Mouse (Mus musculus) megakaryocyte, adult 5-6 weeks (primary cell): ENCODE results near the gene Gm17267. TPM values are rescaled to one million over a fixed set of nuclear protein-coding genes. Genes with fewer than 3 reads are reported as not detected.
"Not testable (repeated sequence)": the region's sequence is repeated elsewhere in the genome, so short reads cannot be mapped to it uniquely, and the experiment has no call there.

Source experiments
- ATAC-seq: 2 replicates; pipeline ENCODE4 v1.8.0; 2016; ENCODE audit warnings: mild to moderate bottlenecking, inconsistent platforms; ENCODE audit not compliant: poor library complexity, severe bottlenecking
- total RNA-seq, 2 experiments: library from RNA; stranded (forward) in 1 of 2; stranded (reverse) in 1 of 2; fragments of 153-499, 151-499 nt in 1 of 2; fragments of 221-1000, 200-1000 nt in 1 of 2; gene quantifications; 2 replicates each; pipeline versions ENCODE4 v1.2.3 to v1.2.4; 2015 to 2017

Gene Gm17267
- total RNA-seq (2015) (not detected in 2 replicates), total RNA-seq (2017) (not detected in 2 replicates)

DNA sequence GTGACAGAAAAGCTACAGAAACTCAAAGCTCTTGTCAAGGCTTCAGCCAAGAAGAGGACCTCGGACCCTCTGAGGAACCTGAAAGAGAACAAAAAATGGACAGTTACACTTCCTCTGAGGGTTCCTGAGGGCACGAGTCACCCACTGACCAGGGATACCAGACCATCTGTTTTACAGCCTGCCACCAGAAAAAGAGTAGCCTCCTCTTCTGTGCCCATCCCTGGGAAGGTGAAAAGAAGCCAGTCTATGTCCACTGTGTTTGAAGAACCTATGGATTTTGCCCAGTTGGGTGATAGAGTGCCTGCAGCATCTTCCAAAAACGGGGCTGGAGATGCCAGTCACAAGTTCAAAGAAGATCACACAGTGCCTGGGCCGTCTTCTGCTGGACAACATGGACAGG is at the start of gene Gm17267:
Gm17267 (plus strand) TSS at position 301 of the 400 bp plus-strand sequence.
- not testable (repeated sequence) for ATAC-seq
